Mouse (Mus musculus) urinary bladder, postnatal 10 days (tissue): ENCODE measurements around the gene Rtraf.
"Not testable (repeated sequence)": the region's sequence is repeated elsewhere in the genome, so short reads cannot be mapped to it uniquely, and the experiment has no call there.

Experiments used
- DNase-seq: peaks from one replicate; pipeline ENCODE4 v3.0.0; 2022; ENCODE audit warnings: low spot score

Gene Rtraf

GRCm38 (mm10) chr14:19823321-19824142, at the start of gene Rtraf:
Rtraf (minus strand) TSS chr14:19823824.
- DNase-seq = peak; percentile 80

- no peak for DNase-seq
These were observed 43.8 kb upstream of the Rtraf start for GRCm38 (mm10) chr14:19867286-19867935.

- DNase-seq = not testable (repeated sequence)
These were observed 41.5 kb upstream of the Rtraf start for GRCm38 (mm10) chr14:19865121-19865520.

GRCm38 (mm10) chr14:19861311-19862080, 37.9 kb upstream of the Rtraf start:
- DNase-seq = no peak

- DNase-seq = no peak
These were observed 36.7 kb upstream of the Rtraf start for GRCm38 (mm10) chr14:19860281-19860680.

GRCm38 (mm10) chr14:19858808-19859776, 35.5 kb upstream of the Rtraf start:
- no peak for DNase-seq

- no peak for DNase-seq
These were observed 34.7 kb upstream of the Rtraf start for GRCm38 (mm10) chr14:19858279-19858678.

- DNase-seq = no peak
These were observed 29.8 kb upstream of the Rtraf start for GRCm38 (mm10) chr14:19853471-19853870.

- no peak for DNase-seq
These were observed 16.1 kb upstream of the Rtraf start for GRCm38 (mm10) chr14:19839600-19840332.

GRCm38 (mm10) chr14:19836289-19836688, 12.7 kb upstream of the Rtraf start:
- DNase-seq = no peak

- no peak for DNase-seq
These were observed 1.9 kb upstream of the Rtraf start for GRCm38 (mm10) chr14:19825481-19825880.

GRCm38 (mm10) chr14:19821686-19822085, 1.9 kb downstream of the Rtraf start:
- no peak for DNase-seq

- peak; percentile 55 for DNase-seq
These were observed 5.7 kb downstream of the Rtraf start for GRCm38 (mm10) chr14:19817949-19818348.

GRCm38 (mm10) chr14:19813061-19813460, 10.6 kb downstream of the Rtraf start:
- no peak for DNase-seq

- DNase-seq = no peak
These were observed 13.7 kb downstream of the Rtraf start for GRCm38 (mm10) chr14:19809934-19810333.

- DNase-seq = no peak
These were observed 15.8 kb downstream of the Rtraf start for GRCm38 (mm10) chr14:19807858-19808257.

GRCm38 (mm10) chr14:19807339-19807738, 16.3 kb downstream of the Rtraf start:
- DNase-seq = no peak

- DNase-seq = no peak
These were observed 20.0 kb downstream of the Rtraf start for GRCm38 (mm10) chr14:19803623-19804022.

- no peak for DNase-seq
These were observed 20.4 kb downstream of the Rtraf start for GRCm38 (mm10) chr14:19803222-19803621.

- DNase-seq = no peak
These were observed 22.0 kb downstream of the Rtraf start for GRCm38 (mm10) chr14:19801474-19802215.
